Mouse (Mus musculus): Measurements from ENCODE around the gene Thsd4.

Gene Thsd4

DNA sequence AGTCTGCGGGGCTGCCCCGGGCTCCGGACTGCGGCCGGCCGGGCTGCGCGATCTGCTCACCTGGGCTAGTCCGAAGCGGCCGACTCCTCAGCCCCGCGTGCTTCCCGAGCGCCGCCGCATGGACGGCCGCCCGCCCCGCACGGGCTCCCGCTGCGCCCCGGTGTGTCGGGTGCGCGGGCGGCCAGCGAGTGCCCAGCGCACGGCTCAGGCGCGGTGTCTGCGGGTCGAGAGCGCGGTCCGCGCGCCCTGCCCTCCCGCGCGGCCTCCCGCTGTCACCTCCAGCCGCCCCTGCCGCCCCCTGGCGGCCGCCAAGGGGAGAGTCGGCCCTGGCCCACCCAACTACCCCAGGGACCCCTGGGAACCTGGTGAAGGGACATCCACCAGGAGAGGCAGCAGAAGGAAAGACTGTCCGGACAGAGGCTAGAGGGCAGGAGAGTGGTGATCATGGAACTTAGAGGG is at the start of gene Thsd4:
Gene Thsd4, minus strand, starts transcription at position 241 of the 459 bp plus-strand sequence.
- DNase-seq, result peak; percentile 41 to 55

DNA sequence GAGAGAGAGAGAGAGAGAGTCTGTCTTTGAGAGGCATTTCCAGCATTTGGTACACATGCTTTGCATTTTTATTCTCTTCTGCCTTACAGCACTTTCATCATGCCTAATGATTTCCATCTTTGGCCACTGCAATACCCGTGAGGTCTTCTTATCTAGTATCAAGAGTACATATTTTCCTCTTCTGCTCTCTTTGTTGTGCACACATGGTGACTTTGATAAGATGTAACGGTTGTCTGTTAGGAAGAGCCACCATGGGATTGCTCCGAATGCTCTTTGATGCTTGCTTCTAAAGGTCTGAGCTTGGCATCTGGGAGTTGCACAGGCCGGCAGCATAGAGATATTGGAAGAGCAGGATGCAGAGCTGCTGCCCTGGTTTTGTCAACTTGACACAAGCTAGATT is 49.2 kb upstream of the Thsd4 start:
- no peak for DNase-seq

DNA sequence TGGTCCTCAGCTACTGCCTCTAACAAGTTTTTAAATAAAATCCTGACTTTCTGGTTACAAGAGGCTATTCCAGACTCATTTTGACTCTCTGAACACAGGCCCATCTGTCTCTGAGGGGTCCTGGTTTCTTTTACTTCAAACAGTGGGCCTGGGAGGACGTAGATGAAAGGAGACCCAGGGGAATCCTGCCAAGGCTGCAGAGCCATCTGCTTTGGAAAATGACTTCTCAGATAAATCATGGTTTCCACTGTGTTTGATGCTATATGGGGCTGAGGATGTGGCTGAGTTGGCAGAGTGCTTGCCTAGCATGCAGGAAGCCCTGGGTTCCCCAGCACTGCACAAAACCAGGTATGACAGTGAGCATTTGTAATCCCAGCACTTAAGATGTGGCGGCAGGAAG is 47.5 kb upstream of the Thsd4 start:
- no peak for DNase-seq

DNA sequence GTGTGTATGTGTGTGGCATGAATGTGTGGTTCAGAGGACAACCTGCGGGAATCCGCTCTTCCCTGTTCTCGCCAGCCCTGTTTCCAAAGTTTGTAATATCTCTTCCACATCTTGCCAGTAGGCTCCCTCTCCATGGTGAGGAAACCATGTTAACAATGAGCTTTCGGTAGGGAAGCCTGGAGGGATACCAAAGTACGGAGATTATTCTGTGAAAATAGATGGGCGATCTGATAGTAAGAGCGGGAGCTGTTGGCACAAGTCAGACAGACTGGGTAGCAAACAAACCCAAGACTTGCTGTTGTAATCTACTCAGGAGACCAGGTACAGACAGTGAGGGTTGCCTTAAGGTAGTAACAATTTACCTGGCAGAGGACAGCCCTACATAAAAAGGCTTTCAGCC is 42.0 kb upstream of the Thsd4 start:
- no peak for DNase-seq

DNA sequence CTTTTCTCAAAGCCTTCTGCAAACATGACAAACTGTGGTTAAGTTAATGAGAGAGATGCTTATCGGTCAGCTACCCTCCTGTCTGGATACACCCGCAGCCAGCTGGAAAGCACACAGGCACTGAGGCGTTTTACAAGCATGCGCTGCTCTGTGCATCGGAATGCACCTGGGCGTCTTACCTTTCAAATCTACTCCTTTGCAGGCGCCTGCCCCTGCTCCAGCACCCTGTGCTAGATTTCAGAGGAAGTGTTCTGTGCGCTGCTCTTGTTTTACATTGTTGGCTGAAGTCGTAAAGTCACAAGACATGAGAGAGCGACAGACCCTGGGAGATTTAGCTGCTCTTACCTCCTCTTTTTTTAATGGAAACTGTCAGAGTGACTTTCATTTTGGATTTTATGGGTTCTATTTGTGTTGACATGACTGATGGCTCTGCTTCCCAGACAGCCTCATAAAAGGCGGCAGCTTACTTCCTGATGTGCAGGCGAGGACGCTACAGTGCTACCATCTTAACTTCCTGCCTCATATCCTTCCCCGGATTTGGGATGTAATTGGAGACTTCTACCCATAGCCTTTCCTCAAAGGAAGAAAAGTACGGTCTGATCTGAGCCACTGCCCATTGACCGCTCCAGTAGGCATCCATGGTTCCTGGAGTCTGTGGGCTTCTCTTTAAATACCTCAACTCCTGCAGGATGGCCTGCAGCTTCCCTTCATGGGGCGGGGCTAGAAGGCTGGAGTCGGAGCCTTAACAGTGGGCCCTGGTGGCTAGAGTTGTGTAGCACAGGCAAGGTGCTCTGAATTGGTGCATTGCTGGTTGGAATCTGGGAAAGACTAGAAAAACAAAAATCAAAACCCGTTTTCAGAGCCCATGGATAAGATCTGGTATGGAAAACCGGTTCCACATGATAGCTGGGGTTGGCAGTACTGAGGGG is 40.9 kb upstream of the Thsd4 start:
- no peak for DNase-seq

DNA sequence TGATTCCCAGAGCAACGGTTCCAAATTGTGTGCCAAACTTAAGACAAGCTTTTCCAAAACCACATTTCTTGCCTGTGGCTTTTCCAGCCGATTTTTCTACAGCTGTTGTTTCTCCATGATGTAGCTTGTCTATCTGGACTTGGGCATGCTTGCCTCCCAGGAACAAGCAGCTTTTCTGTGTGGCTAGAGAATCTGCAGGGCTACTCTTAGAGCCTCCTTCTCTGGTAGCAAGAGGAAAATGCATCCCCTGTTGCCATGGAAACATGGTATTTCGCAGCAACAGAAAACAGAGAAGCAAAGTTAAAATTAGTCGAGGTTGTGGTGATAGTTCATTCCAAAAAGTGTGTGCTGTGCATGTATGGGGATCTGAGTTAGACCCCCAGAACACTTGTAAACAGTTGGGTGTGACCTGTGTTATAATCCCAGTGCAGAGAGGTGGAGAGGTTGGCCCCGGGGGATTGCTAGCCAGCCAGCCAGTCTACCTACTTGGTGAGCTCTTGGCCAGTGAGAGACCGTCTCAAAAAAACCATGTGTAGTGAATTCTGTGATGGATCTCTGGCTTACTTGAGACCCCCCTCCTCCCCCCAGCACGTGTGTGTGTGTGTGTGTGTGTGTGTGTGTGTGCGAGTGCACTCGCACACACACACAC is 39.9 kb upstream of the Thsd4 start:
- DNase-seq, result no peak

DNA sequence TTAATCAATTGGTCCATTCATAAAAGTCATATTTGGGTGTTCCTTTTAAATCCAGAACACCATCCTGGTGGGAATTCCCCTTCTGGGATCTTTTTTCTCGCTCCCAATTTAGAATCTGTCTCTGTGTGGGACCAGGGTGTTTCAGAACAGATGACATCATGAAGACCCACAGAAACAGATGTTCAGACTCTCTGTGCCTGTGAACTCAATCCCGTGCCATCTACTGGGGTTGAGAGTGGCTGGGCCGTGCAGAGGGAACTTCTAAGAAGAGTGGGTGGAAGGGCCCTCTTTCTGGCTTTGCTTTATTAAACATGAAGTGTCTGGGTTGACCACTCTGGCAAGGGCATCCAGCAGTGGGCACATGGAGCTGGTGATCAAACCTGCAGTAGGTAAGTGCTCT is 36.7 kb upstream of the Thsd4 start:
- no peak for DNase-seq

DNA sequence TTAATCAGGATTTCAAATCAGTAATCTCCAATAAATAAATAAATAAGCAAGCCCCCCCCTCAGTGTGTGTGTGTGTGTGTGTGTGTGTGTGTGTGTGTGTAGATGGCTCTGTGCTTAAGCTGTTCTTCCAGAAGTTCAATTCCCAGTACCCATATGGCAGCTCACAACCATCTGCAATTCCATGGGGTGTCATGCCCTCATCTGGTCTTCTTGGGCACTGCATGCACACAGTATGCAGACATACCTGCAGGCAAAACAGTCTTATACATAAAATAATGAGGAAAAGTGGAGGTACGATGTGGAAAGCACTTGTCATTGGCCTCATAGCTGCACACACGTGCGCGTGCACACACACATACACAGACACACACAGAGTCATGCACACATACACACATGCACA is 29.4 kb upstream of the Thsd4 start:
- DNase-seq, result no peak

DNA sequence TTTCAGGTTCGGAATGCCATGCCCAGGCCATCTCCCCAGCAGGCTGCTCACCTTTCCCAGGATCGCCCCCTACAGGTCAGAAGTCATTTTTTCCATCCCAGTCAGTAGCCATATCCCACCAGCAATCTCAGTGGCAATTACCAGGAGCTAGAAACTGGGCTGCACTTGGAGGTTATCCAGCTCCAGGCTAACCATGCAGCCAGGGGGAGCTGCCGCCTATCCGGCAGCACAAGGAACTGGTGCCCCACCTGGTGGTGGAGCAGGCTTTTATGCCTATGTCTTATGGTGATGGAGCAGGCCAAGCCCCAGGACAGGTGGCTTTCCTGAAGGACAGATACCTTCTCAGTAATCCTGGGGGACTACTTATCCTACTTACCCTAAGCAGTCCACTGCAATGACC is 26.3 kb upstream of the Thsd4 start:
- DNase-seq, result peak; percentile 25 to 31

DNA sequence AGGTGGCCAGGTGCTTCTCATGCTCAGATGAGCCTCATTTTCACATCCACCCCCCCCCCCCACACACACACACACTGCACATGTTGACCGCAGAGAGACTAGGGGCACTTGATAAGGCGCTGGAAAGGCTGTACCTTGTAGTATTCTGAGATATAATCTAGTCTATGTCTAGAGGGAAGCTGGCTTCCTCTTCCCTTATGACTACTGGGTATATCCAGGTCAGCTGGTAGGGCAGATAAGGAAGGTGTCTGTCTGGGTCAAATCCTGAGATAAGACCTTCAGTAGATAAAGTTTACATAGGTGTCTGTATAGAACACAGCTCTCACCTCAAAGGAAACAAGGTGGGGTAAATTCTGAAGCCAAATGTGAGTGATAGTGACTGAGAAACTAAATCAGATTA is 24.3 kb upstream of the Thsd4 start:
- no peak for DNase-seq

DNA sequence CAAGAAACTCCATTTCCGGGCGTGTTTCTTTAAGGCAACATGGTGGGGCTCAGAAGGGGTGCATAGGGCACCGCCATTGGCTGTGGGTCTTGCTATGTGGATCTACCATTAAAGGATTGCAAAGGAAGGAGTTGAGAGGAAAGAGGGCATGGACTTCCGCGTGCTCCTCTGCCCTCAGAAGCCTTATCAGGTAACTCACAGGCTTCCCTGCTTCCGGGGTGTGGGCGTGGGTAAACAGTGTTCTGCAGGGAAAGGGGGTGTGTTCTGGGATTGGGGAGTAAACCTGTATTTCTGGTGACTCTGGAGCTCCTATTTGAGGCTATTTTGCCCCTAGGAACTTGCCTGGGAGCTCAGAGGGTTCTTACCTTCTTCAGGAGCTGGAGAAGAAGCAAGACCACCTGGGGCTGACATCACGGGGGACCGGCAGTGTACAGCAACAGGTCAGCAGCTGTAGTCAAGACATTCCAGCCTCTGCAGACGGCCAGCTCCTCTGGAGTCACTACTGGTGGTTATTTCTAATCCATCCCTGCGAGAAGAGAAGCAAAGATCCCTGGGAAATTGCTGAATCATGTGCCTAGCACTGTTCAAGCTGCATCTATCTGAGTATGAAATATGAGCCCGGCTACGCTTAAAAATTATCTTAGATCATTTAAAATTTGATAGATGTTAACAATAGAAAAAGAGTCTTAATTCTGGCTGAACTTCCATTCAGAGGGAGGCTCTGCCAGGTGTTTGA is 23.7 kb upstream of the Thsd4 start:
- DNase-seq, result no peak

DNA sequence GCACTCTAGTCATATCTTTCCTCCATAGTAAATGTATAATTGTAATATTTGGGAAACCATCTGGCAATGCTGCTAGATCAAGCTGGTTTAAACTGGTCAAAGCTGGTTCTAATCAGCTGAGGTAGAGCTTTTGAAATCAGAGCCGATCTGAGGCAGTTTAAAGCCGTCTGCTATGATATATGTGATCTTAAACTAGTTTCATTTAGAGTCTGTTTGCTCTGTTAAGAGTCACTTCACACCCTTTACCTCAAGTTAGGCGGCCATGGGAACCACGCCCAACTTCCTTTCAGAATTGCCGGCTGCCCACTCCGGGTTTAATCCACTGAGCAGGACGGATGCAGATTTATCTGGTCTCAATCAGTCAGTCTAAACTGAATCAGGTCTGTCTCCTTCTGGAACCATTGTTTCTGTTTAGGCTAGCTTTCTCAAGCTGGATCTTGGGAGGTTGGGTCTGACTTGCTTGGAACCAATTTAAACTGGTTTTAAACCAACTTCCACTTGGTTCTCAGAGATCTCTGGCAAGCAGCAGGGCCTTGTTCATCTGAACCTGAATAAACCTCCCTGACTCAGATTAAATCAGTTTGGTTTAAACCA is 21.7 kb upstream of the Thsd4 start:
- DNase-seq, result no peak

DNA sequence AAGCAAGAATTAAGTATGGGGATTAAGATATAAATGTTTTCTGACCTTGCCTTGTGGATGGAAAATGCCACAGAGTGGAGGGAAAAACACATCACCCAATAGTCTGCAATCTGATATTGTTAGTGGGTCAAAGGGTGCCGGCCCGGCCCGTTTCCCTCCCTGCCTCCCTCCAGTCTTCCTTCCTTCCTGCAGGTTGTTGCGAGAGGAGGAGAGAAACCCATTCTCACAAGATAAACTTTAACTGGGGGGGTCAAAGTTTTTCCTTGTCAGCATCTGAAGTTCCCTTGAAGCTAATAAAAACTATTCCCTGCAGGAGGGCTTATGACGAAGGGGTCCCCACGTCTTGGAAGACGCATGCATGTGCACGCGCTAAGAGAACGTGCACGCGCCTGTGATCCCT is 8.5 kb upstream of the Thsd4 start:
- DNase-seq, result no peak

DNA sequence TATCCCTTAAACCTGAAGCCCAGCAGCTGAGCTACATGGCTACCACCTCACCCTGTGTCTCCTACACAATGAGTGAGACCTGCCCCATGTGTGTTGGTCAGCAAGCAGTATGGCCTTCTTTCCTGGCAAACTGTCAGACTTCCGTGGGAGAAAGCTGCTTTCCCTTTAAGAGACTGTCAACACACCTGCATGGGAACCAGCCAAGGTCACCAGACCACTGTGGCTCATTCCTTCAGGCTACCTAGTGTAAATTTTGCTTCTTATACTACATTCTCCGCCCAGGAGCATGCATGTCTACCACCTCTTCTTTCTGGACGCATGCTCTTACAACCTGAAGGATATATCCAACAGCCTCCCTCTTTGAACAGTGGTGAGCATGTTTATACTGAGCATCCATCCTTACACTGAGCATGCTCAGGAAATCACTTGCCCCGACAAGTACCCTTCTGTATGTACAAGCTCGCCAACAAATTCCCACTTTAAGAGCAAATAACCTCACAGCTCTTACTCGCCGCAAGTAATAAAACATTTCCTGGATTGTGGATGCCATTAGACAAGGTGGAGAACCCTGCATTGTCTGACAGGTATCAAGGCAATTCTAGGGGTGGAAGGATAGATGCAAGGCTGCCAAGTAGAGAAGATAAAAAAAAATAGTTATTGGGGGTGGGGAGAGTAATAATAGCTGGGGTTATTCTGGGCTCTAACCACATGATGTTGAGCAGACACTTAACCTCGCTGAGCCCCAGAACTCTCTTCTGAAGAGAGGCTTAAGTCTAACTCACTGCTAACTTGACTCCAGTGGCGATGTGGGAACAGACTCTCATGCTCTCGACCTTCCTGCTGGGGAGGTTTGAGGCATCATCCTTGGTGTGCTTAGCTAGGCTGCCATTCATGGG is 7.8 kb upstream of the Thsd4 start:
- no peak for DNase-seq

DNA sequence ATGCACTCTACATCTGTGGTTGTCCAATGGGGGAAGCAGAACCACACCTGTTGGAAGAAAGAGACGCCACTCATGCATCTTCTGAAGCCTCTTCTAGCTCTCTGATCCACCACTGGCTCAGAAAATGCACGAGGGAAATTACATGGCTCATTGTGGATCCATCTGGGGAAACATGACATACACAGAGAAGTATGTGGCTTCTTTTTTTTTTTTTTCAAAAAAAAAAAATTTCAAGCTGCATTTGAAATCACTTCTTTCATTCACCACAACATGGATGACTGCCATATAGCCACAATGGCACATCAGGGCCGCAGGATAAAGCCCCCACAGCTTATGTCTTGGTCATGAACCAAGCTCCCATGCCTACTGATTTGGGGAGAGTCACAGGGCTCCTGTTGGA is 6.4 kb upstream of the Thsd4 start:
- no peak for DNase-seq

DNA sequence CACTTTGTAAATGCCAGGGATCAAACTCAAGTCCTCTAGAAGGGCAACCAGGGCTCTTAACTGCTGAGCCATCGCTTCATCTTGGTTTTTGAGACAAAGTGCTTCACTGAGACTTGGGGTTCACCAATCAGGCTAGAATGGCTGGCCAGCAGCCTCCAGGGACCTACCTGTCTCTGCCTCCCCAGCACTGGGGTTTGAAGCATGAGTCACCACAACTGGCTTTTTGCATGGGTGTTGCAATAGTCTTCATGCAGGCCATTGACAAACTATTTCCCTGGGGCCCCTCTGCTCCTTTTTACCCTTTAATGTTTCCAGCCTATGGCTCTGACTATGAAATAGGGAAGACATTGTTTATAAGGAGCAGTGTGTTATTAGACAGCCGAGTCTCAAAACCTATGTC is 6.0 kb upstream of the Thsd4 start:
- DNase-seq, result no peak

DNA sequence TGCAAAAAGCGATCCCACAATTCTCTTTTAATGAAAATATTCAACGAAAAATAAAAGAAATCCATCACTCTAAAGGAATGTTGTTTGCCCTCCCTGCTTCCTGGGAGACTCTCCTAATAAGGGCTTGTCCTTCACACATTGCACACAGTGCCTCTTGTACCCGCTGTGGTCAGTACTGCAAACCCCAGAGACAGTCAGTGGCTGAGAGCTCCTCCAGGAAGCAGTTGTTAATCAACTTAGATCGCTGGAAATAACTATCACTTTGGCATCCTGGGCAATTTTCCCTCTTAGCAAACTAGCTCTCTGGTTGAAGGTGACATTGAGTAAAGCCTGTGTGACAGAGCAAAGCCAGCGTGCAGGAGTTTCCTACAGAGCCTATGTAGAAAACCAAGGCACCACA is 5.2 kb upstream of the Thsd4 start:
- DNase-seq, result no peak

DNA sequence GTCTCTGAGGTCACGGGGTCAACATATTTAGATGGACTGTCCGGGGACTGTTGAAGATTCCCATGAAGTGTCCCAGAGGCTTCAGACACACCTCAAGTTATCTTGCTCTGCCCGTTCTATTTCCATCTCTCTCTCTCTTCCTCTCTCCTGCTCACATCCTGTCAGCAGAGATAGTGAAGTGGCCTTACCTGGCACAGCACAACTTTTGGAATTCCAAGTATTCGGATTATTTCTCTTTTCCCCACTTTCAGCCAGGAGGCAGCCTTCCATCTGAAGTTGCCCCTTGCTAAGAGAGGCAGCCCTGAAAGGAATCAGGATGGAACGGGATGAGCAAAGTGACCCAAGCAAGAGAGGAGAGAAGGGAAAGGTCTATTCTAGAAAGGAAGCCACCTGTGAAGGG is 4.3 kb upstream of the Thsd4 start:
- no peak for DNase-seq

DNA sequence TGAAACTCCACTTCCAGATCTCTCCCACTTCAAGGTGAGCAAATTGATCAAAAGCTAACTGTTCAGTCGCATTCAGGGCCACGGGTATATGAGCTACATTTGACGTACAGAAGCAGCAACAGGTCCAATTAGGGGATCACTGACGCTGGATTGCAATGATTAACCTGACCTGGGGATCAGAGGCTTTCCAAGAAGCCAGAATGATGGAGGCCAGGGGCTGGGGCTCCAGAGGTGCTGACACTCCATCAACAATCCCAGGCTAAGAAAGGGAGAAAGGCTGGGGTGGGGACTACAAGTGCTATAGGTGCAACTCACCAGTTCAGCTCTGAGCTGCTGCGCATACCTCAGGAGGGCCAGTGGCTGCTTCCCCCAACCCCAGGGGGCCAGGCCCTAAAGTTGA is 703 bp downstream of the Thsd4 start:
- no peak for DNase-seq

DNA sequence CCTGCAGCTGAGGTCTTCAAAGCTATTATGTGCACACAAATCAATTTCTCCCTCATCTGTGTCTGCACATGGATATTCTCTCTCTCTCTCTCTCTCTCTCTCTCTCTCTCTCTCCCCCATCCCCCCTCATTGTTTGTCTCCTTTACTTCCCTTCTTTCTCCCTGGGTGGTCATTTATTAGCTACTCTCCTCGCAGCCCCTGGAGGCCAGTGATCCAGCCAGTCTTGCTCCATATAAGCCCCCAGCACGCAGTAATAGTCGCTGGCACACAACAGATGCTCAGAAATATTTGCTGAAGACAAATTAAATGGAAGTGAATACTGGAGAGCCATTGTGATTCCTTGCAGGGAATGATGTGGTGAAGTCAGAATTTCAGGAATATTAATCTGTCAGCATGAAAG is 2.2 kb downstream of the Thsd4 start:
- DNase-seq, result no peak

DNA sequence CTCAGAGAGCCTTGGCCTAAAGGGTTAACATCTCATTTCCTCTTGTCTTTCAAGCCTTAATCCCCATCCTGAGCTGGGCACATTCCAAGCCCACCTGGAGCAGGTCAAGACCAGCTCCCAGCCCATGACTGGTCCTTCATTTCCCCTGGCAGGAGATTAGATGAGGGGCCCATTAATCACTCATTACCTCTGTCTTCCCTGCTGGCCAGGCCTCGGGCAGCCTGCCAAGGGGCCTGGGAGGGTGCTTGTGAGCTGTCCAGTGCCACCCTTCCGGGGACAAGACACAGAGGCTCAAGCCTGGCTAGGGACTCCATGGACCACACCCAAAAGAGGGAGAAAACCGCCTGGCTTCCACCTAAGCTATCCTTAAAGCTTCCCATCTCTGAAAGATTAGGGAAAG is 3.6 kb downstream of the Thsd4 start:
- DNase-seq, result no peak

DNA sequence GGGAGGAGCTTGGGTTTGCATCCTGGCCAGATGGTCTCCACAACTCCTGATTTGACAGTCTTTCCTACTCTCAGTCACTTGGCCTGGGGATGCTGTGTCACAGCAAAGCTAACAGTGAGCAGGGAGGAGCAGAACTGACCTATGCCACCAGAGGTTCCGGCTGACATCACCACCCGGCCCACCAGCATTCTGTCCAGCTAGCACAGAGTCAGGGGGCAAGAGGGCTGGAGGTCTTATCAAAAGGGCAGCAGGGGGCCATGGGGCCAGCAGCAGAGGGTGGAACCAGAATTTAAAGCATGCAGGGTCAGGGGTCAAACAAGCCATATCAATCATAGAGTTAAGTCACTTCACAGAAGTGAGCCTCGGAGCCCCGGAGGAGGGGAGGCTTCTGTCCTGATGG is 4.7 kb downstream of the Thsd4 start:
- no peak for DNase-seq
